Mouse (Mus musculus): ENCODE results near the gene Il20. TPM values are rescaled to one million over a fixed set of nuclear protein-coding genes. Genes with fewer than 3 reads are reported as not detected.

Il20 gene
- polyA plus RNA-seq, 1 experiment, result not detected

DNA sequence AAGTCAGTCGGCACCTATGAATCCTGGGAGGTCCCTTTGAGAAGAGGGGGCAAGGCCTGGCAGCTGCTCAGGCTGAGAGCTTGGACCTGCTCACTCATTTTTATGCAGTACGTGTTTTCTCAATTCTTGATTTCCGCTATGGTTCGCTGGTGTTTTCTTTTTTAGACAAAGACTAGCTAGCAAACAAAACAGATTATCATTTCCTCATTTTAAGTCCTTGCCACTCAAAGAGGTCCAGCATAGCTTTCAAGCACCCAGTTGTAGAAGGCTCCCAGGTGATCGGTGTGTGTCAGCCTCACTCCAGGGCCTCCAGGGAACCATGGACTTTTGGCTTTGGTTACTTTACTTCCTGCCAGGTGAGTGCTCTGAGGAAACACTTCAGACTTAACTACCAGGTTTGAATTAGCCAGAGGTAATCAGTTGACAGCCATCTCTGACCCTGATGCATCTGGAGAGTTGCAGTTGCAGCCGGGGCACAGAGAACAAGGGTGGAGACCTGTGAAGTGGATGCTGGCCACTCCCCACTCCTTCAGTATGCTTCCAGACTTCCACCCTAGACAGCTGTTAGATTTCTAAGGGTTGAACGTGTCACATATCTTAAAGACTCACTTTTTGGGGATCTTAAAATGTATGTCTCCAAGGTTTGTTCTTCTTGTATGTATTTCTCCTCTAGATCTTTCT, 45.6 kb downstream of the Il20 start, which contains the start of gene Fcmr:
Gene Fcmr (plus strand): TSS at position 129 of the 681 bp plus-strand sequence.
- H3K36me3 ChIP-seq (ENCODE audit: control insufficient read depth, insufficient read depth, low read length), result no peaks in the 10 kb centered on the region
- no peak for TF ChIP-seq CTCF (IDR thresholded peaks at IDR 0.05; ENCODE audit: extremely low read depth, insufficient read length, insufficient replicate concordance, low read depth, low read length)
- 64% methylated on average over 7 of the region's 7 CpGs for WGBS

DNA sequence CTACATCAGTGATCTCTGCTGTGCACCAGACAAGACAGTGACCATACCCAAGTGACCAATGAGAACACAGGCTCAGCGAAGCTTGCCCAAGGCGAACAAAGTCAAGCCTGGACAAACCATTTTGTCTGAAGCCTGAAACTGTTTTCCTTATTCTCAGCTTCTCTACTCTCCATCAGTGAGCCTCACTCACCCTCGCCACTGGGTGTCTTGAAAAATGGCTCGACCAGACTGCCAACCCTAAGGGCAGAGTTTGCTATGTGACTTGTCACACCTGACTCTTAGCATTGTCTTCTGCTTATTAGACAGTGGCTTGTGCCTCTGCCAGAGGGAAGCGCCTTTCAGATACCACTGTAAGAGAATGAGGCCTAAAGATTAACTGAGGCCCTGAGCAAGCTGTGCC, 46.5 kb downstream of the Il20 start:
- H3K36me3 ChIP-seq (ENCODE audit: control insufficient read depth, insufficient read depth, low read length), result no peaks in the 10 kb centered on the region
- H3K27me3 ChIP-seq (ENCODE audit: control insufficient read depth, insufficient read depth, low read length), result no peaks in the 10 kb centered on the region
- H3K4me1 ChIP-seq (ENCODE audit: control insufficient read depth, insufficient read depth, insufficient read length, low read length), result no peaks in the 10 kb centered on the region
- TF ChIP-seq POLR2A (IDR thresholded peaks at IDR 0.05; ENCODE audit: low read depth, low read length), result no peak
- no peak for TF ChIP-seq CTCF (IDR thresholded peaks at IDR 0.05; ENCODE audit: extremely low read depth, insufficient read length, insufficient replicate concordance, low read depth, low read length)
- 93% methylated on average over 5 of the region's 5 CpGs for WGBS
- no peak overlapping the region for H3K4me3 ChIP-seq (ENCODE audit: low read depth, low read length)
- H3K27ac ChIP-seq (ENCODE audit: insufficient read depth, low read depth, low read length), result peak overlapping the region; percentile 31; the same call in 1 of the 2 replicates

More for the DNA sequence above, 45.6 kb downstream of the Il20 start, which contains the start of gene Fcmr:
- Histone ChIP-seq H3K4me1 (ENCODE audit: control insufficient read depth, insufficient read depth, insufficient read length, low read length) (no peaks in the 10 kb centered on the region), H3K27me3 (ENCODE audit: control insufficient read depth, insufficient read depth, low read length) (no peaks in the 10 kb centered on the region), H3K4me3 (ENCODE audit: low read depth, low read length) (no peak within 1 kb of the TSS), H3K27ac (ENCODE audit: insufficient read depth, low read depth, low read length) (peak within 1 kb of the TSS; percentile 31; the same call in 1 of the 2 replicates)

DNA sequence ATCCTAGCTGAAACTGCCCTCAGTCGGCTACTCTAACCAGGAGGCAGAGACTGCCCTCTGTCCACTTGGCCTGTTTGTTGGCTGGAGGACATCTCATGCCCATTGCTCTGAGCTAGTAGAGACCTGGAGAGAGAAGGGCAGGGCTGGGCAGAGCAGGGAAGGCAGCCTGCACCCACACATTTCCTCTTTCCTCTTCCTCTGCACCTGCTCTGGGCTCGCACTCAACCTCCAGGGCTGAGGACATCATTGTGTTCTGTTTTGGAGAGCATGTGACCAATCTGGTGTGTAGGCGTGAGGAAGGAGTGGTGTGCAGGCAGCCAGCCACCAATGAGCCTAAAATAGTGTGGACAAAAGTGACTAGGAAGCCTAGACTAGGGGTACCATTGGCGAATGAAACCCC, 47.0 kb downstream of the Il20 start:
- 55% methylated on average over 4 of the region's 4 CpGs for WGBS
- no peak overlapping the region for H3K4me3 ChIP-seq (ENCODE audit: low read depth, low read length)

DNA sequence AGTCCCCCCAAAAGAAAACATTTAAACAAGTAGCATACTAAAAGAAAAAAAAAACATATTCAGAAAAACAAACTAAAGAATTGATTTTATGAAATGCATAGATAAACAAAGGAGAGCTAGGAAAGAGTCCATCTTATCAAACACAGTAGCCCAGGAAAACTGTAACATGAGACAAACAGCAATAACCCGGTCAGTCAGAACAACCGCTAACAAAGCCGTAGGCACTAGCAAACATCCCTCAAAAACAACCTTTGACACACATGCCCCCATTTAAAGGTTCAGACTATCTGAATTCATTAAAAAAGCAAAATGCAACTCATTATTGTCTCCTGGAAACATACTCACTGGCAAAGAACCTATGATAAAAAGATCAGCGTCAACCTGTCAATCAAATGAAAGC, 53.8 kb downstream of the Il20 start:
- H3K27me3 ChIP-seq (ENCODE audit: control insufficient read depth, insufficient read depth, low read length), result no peaks in the 10 kb centered on the region
- H3K4me3 ChIP-seq (ENCODE audit: low read depth, low read length), result no peak overlapping the region
- no peak overlapping the region for H3K27ac ChIP-seq (ENCODE audit: insufficient read depth, low read depth, low read length)
- no peaks in the 10 kb centered on the region for H3K4me1 ChIP-seq (ENCODE audit: control insufficient read depth, insufficient read depth, insufficient read length, low read length)
- WGBS, result 28% methylated on average over 4 of the region's 4 CpGs
- no peak for TF ChIP-seq CTCF (IDR thresholded peaks at IDR 0.05; ENCODE audit: extremely low read depth, insufficient read length, insufficient replicate concordance, low read depth, low read length)
- TF ChIP-seq POLR2A (IDR thresholded peaks at IDR 0.05; ENCODE audit: low read depth, low read length), result no peak
- H3K36me3 ChIP-seq (ENCODE audit: control insufficient read depth, insufficient read depth, low read length), result no peaks in the 10 kb centered on the region

More for the DNA sequence above, 47.0 kb downstream of the Il20 start:
- H3K4me1 ChIP-seq (ENCODE audit: control insufficient read depth, insufficient read depth, insufficient read length, low read length), result no peaks in the 10 kb centered on the region
- H3K27me3 ChIP-seq (ENCODE audit: control insufficient read depth, insufficient read depth, low read length), result no peaks in the 10 kb centered on the region
- H3K36me3 ChIP-seq (ENCODE audit: control insufficient read depth, insufficient read depth, low read length), result no peaks in the 10 kb centered on the region
- TF ChIP-seq POLR2A (IDR thresholded peaks at IDR 0.05; ENCODE audit: low read depth, low read length), result no peak
- no peak for TF ChIP-seq CTCF (IDR thresholded peaks at IDR 0.05; ENCODE audit: extremely low read depth, insufficient read length, insufficient replicate concordance, low read depth, low read length)
- H3K27ac ChIP-seq (ENCODE audit: insufficient read depth, low read depth, low read length), result no peak overlapping the region

Other genes with a start within 250 kb of the Il20 start
- 0.22 and 1.1 TPM in 2 replicates for gene C4bp, start 249.8 kb downstream of the Il20 start, polyA plus RNA-seq (2012; rRNA removed)
- gene Gm29427, start 195.7 kb downstream of the Il20 start, polyA plus RNA-seq (2012; rRNA removed), result not detected in 2 replicates
- gene Yod1, start 194.1 kb downstream of the Il20 start, polyA plus RNA-seq (2012; rRNA removed), result 0.50 and 1.5 TPM in 2 replicates
- gene Pfkfb2, start 182.2 kb downstream of the Il20 start, polyA plus RNA-seq (2012; rRNA removed), result 4.2 and 9.6 TPM in 2 replicates
- gene AA986860, start 179.5 kb downstream of the Il20 start, polyA plus RNA-seq (2012; rRNA removed), result 15.1 and 64.1 TPM in 2 replicates
- 0.74 and 1.6 TPM in 2 replicates for gene Fcamr, start 110.5 kb downstream of the Il20 start, polyA plus RNA-seq (2012; rRNA removed)
- 747 and 1,110 TPM in 2 replicates for gene Pigr, start 84.8 kb downstream of the Il20 start, polyA plus RNA-seq (2012; rRNA removed)
- 10.4 and 10.7 TPM in 2 replicates for gene Fcmr, start 45.8 kb downstream of the Il20 start, polyA plus RNA-seq (2012; rRNA removed)
- gene Il24, start 24.0 kb downstream of the Il20 start, polyA plus RNA-seq (2012; rRNA removed), result not detected in 2 replicates
- gene Il19, start 28.7 kb upstream of the Il20 start, polyA plus RNA-seq (2012; rRNA removed), result not detected in 2 replicates
- not detected in 2 replicates for gene Il10, start 108.4 kb upstream of the Il20 start, polyA plus RNA-seq (2012; rRNA removed)
- gene Mapkapk2, start 186.4 kb upstream of the Il20 start, polyA plus RNA-seq (2012; rRNA removed), result 33.1 and 61.0 TPM in 2 replicates
- gene Dyrk3, start 226.9 kb upstream of the Il20 start, polyA plus RNA-seq (2012; rRNA removed), result 0.51 and 0.65 TPM in 2 replicates
- gene Eif2d, start 241.7 kb upstream of the Il20 start, polyA plus RNA-seq (2012; rRNA removed), result 10.3 and 14.4 TPM in 2 replicates